Mouse (Mus musculus) thymus, postnatal 36 days (tissue): ENCODE results near the gene Nusap1.
A peak's percentile ranks its signal among the peaks of the same experiment; 100 is the strongest.
"Not testable (repeated sequence)": the region's sequence is repeated elsewhere in the genome, so short reads cannot be mapped to it uniquely, and the experiment has no call there.

Source experiments
- DNase-seq, 2 experiments: peaks; one replicate each; pipeline ENCODE4 v3.0.0; 2022; ENCODE audit warnings: mixed read lengths in 2 of 2

Gene Nusap1

DNA sequence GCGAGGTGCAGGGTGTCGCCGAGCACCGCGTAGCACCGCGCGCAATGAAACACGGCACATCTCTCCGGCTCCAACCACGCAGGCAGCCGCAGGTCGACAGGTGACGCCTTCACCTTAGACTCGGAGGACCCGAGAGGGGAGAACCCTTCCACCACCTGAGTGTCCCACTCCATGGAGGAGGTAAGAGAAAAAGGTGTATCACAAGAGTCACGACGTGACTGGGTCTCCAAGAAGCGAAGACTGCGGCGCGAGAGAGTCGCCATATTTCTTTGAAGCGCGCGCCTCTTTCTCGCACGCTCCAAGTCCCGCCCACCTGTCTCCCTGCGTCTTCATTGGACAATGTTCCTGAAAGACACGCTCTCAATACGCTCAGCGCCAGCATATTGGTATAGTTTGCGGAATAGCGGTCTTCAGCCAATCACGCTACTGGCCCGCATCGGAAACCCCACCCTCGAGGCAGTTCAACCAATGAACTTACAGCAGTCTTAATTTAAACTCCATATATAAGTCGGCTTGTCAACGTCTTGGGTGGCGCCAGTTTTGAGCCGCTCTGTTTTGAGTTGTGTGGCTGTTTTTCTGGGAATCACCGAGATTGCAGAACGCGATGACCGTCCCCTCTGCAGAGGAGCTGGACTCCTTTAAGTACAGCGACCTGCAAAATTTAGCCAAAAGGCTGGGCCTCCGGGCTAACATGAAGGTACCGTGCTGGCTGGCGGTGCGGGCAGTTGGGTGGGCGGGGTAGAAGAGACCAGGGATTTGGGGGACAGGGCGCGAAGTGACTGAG lies at the start of gene Nusap1, which contains the start of gene Oip5:
TSS of gene Nusap1 (plus strand) at position 100 of the 784 bp plus-strand sequence.
TSS of gene Oip5 (minus strand) at position 271 of the 784 bp plus-strand sequence.
- DNase-seq, result peak; percentile 91 to 94

DNA sequence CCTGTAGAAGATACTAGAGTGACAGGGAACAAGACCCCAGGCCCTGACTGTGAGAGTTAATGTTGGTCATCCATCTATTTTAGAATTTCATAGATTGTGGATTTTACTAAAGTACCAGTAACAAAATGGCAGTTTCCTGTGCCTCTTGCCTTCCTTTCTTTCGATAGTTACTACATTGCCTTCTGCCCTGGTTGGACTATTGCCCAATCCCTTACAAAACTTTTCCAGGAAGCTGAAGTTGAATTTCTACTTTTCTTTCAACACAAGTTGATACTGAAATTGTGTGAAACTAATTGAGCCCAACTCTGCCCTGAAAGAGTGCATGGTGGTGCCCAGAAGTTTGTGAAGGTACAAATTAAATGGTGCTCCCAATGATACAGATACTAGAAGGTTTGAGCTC lies 45.6 kb upstream of the Nusap1 start:
- no peak for DNase-seq

DNA sequence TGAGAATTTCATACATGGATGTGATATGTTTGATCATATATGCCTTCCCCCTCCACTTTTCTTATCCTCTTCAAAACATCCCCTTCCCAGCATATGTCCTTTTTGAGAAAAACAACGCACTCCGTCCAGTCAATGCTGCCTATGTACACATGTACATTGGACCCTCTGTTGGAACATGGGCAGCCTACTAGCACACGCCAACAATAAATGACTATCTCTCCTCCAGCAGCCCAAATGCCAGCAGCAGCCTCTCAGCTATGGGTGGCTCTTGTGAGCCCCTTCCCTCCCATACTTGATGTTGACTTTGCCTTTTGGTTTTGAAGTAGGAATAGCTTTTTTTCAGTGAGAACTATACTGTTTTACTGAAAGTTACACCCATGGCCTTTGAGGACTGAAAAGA lies 36.5 kb upstream of the Nusap1 start:
- no peak for DNase-seq

DNA sequence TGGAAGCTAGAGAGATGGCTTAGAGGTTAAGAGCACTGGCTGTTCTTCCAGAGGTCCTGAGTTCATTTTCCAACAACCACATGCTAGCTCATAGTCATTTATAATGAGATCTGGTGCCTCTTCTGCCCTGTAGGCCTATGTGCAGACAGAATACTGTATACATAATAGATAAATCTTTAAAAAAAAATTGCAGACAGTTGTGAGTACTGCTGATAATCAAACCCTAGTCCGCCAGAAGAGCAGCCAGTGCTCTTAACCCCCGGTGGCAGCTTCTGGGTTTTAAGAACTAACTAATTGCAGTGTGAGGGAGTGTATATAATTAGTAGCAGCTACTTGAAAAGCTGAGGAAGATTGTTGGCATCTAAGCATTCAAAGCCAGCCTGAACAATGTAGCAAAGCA lies 34.7 kb upstream of the Nusap1 start:
- no peak for DNase-seq

DNA sequence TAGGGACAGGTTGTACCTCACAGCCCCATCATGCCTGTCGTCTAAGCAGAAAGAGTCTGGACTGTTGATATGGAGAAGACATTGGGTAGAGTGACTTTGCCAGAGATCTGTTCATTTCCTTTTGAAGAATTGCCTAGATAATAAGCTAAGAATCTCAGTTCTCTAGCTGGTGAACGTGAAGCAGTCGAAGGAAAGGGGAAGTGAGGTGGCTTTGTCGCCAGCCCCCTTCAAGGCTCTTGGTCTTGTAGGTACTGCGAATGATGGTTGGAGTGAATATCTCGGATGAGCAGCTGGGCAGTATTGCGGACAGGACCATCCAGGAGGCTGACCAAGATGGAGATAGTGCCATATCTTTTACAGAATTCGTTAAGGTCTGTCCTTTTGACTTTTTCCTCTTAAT lies 33.8 kb upstream of the Nusap1 start:
- DNase-seq, result no peak

DNA sequence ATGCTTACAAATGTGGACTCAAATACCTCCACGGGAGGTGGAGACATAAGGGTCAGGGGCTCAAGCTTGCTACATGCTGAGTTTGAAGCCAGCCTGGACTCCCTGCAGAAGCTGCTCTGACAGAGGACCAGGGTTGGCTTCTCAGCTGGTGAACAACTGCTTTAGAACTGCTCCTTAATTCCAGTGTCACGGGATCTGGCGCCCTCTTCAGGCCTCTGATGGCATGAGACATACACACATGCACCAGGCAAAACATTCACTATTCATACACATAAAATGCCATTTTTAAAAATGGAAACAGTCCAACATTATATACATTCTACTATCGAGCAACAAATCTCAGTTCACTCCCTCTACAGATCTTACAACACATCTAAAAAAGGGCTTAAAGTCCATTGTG lies 30.7 kb upstream of the Nusap1 start:
- peak; percentile 60 to 76 for DNase-seq

DNA sequence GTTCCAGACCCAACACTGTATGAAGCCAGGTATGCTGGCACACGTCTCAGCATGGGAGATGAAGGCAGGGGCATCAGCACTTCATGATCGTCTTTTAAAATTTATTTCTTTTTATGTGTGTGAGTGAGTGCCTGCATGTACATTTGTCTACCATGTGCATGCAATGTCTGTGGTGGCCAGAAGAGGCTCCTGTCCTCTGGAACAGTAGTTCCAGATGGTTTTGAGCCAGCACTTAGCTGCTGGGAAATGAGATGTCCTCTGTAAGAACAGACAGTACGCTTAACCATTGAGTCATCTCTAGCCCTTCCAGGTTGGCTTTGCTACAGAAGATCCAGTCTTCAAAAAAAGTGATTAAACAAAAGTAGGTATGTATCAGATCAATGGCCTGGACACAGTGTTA lies 26.9 kb upstream of the Nusap1 start:
- DNase-seq, result no peak

DNA sequence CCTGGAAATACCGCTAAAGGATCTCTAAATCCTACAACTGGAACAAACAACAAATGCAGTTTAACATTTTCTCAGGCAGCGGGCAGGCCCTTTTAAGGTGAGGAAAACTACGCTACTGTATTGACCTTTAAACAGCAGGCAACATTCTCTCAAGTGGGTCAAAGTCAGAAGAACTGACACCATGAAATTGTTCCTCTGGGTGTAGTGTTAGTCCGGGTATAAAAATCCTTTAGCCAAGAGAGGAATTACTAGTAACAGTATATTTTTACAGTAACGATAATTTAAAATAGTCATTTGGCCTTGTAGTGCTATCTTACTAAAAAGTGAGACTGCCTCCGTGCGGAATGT lies 24.4 kb upstream of the Nusap1 start:
- DNase-seq, result no peak

DNA sequence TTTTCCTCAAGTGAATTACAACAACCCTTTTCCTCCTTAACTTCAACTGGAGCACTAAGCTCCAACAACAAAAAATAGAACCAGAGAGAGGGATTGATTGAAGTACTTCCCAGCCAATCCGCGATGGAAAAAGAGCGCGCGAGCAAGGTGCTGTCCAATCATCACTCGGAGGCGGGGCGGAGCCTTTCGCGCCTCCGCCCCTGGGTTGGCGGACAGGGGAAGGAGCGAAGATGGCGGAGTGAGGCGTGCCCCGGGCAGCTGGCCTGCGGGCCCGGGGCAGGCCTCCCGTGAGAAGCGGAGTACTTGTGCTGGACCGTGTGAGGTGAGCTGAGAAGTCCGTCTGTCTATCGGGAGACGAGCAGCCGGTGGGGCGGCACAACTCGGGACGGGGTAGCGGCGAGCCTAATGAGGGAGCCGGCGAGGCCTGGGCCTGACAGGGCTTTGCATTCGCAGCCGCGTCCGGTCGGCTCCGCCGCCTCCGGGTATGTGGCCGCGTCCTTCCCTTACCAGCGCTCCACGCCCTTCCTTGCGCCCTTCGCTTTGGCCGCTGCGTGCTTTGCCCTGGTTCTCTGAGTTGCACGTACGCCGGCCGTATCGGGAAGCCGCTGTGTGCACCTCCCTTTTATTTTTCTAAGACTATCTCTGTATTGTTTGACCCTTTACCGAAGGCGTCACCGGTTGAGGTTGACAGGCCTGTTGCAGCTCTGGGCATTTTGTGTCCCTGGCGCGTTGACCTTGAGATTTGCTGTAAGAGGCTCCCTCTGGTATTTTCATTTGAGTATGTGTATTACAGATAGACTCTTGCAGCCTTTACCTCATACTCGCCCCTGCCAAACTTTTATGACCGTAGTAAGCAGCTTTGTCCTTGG lies 23.8 kb upstream of the Nusap1 start:
- peak; percentile 93 to 95 for DNase-seq

DNA sequence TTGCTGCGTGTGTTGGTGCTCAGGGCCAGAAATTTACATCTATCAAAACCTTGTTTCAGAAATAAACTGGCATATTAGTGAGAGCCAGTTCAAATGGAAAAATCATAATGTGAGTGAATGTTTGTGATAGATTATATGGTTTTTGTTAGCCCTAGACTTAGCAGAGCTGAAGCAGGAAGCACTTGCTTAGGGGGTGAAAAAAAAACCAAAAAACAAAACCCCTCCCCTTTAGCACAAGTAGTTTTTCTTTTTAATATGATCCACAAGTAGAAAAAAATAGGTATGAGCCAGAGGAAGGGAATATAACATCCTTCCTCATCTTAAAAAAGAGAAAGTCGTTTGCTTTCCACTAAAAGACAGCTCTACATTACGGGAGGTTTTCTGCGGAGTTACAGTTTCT lies 22.8 kb upstream of the Nusap1 start:
- DNase-seq, result no peak

DNA sequence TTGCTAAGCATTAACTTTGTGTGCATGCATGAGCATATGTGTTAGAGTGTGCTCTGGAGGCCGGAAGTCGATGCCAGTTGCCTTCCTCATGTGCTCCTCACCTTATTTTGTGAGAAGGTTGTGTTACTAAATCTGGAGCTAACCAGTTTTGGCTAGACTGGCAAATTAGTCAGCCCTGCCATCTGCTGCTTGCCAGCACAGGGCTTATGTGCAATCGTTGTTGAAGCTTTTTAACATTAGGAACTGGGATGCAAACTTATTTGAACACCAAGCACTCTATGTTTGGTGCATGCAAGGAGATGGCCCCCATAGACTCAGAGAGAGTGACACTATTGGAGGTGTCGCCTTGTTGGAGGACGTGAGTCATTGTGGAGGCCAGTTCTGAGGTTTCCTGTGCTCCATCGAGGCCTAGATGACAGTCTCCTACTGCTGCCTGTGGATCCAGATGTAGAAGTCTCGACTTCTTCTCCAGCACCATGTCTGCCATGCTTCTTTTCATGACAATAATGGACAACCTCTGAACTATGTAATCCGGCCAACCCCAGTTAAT lies 21.2 kb upstream of the Nusap1 start:
- DNase-seq, result no peak

DNA sequence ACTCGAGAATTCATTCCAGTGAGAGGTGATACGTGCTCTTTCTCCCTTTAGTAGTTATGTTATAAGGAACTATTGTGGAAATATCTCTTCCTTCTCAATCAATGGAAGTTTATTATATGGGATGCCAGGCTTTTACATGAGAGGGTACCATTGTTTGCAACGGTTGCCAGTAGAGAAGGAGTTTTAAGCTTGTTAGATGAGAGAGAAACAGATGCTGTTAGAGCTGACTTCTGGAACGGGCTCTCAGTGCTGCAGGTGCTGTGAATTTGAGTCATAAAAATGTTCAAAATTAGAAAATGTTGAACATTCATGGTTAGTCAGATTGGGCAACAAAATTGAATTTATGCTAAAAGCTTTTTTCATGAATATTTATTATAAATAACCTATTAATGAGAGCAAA lies 17.1 kb upstream of the Nusap1 start:
- no peak for DNase-seq

DNA sequence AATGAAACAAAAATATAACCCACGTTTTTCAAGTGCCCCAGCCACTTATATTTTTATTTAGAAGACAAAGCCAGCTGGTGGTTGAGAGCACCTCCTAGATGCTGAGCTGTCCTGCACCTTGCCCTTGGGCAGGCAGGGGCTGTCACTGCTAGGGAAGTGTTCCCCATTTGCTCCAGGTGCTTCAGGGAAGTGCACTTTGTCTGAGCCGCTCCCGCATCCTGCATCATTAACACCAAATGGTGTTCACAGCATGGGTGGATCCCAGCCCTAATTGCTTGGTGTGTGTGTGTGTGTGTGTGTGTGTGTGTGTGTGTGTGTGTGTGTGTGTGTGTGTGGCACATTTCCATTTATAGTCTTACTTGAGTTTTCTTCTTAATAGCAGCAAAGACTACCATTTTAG lies 16.5 kb upstream of the Nusap1 start:
- not testable (repeated sequence) for DNase-seq

DNA sequence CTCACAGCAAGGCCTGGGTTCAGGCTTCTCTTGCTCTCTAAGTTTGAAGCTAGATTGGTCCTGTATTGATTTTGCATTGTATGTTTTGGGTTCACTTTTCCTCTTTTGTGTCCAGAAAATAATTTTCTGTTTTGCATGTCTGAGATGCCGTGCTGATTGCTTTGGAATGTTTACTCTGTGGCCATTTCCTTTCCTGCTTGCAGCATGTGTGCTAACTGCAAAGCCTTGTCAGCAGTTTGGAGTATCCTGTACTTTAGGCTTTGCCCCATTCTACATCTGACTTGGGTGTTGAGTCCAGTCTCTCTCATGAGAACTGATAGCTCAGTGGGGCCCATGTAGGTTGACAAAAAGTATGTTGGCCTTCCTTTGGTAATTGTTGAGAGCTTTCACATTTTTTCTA lies 15.6 kb upstream of the Nusap1 start:
- no peak for DNase-seq

DNA sequence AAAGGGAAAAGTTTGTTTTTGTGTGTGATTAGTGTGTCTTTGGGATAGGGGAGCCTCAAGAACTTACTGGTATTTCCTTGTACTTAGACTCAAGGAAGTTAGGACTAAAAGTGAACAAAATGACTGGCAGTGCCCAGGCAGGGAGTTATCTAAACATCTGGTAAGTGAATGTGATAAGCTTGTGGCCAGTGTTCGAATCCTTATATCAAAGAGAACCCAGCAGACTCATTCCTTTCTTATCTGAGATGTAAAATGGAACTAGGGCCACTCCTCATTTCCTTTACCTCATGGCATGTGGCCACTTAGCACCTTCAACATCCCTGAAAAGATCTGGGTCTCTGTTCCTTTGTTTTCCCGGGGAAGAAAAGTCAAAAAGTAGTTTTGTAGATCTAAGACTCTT lies 14.2 kb upstream of the Nusap1 start:
- no peak for DNase-seq

DNA sequence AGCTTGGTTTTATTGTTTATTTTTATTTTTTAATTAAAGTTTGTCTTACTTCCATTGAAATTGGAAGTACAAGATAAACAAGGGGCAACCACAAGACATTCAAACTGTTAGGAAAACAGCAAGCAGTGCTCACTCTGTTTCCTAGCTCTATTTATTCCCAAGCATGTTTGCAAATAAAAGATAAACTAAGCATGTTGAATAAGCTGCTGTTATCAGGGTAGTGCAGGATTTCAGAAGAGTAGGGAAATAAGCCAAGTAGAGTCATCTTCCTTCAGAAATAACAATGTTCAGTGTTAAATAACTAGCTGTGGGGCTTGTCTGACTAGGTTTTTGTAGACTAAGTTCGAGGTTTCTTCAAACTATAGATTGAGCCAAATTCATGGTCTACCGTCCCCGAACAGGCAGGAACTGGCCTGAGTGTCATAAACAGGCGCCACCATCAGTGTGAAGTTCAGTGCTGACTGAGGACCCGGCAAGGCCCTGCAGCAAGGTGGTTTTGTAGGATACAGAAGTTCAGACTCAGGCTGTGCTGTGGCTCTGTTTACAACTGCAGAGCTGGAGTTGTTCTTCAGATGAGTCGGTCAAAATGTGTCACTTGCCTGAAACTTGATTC lies 12.6 kb upstream of the Nusap1 start:
- DNase-seq, result no peak

DNA sequence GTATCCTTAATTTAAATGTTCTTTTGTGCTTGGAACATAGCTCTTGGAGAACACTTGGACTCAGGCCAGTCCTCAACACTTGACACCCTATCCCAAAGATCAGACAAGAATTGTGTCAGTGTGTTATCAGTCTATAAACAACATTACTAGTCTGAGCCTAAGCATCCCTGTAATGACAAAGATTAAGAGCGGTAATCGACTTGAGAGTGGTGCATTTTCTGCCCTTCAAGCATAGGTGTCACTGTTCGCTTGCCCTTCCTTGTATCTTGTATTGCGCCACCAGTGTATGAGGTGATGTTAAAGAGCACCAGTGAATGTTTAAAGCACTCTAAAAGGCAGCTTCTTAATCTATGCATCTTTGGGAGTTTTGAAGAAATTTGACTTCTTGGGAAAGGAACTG lies 11.1 kb upstream of the Nusap1 start:
- DNase-seq, result no peak

DNA sequence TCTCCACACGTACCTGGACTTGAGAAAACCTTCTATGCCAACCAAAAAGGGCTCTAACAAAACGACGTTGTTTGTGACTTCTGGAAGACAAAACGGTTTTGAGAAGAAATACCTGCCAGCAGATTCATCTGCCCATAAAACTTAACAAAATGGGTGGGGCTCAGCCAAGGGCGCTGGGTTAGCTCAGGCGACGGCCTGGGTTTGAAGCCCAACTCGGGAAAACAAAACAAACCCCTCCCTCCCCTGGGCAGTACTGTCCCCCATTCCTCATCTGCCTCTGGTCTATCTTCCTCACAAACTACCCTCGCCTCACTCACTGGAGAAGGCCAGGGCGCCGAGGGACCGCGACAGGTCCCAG lies 278 bp upstream of the Nusap1 start:
- no peak for DNase-seq

DNA sequence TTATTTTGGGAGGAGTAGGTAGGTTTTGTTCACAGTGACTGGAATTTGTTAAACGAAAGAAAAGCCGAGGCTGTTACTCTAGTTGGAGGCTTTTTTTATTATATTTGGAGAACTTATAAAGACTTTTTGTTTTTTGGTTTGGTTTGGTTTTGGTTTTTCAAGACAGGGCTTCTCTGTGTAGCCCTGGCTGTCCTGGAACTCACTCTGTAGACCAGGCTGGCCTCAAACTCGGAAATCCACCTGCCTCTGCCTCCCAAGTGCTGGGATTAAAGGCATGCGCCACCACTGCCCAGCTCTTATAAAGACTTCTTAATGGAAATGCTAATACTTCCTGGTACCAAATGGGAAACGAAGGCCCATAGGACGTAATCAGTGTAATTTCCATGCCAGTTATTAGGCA lies 904 bp downstream of the Nusap1 start:
- DNase-seq, result not testable (repeated sequence)

DNA sequence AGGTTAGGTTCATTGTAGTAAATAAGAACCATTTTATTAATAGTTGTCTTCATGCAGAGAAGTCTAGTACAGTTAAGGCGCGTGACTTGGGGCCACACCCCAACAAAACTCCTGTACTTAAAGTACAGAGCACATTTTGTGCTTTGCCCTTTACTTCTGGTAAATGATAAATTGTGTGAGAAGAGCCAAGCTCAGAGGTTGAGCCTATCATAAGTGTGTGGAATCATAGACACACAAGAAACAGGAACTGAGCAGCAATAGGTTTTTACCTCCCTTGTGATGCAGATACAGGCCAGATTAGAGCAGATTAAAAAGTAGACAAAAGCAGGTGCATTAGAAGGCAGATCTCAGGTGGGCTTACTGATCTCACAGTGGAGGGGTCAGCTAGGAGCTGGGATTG lies 3.2 kb downstream of the Nusap1 start:
- no peak for DNase-seq

DNA sequence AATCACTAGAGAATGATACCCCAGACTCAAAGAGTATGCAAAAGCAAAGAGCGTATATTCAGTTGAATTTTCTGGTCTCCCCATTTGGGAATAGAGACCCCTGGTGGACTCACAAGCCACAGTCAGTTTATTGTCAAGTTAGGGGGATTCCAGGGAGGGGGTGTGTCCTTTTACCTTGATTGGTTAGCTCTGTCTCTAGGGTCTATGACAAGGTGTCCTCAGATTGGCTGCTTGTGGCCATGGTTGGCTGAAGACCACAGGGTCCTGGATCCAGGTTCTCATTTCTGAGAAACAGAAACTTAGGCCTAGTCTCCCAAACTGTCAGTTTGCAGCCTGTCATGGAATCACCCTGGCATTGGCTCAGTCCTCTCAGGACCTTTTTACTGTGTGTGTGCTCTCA lies 18.7 kb downstream of the Nusap1 start:
- no peak for DNase-seq

DNA sequence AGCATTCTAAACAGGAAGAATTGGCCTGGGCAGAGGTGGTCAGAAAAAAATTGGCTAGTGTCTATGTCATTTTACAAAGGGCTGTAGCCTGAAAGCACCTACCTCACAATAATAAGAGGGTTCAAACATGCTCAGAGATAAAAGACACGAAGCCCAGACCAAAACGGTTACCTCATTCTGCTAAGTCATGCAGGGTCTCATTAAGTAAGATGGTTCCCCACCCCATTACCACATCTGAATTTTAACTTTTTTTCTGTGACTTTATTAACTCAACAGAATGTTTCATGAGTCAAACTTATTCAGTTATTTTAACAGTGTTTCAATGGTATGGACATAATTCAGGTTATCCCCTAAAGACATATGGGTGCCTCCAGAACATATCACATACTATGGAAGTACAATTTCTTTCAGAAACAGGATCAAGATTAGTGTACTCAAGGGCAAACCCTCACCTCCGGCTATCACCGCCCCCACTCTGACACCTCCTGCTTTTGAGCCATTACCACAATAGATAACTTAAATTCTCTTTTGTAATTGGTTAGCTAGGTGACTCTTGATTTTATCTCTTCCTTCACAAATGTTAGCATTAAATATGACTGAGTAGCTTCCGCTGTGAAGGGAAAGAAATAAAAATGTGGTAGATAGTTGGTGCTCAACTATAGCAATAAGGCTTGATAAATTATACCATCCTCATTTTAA lies 23.3 kb downstream of the Nusap1 start:
- no peak for DNase-seq

DNA sequence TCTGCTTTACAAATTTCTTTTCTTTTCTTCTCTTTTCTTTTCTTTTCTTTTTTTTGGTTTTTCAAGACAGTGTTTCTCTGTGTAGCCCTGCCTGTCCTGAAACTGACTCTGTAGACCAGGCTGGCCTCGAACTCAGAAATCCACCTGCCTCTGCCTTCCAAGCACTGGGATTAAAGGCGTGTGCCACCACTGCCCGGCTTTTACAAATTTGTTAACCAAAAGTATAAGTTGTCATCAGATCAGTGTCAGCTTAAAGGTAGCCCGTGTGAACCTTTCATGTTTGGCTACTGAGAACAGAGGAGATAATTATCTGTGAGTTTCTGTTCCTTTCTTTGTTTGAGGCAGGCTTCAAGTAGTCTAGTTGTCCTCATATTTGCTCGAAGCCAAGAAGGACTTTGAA lies 26.2 kb downstream of the Nusap1 start:
- no peak for DNase-seq
